Mouse (Mus musculus) ES-E14 (cell line): ENCODE results near the gene Pdzd8. TPM values are rescaled to one million over a fixed set of nuclear protein-coding genes. Genes with fewer than 3 reads are reported as not detected.

Source experiments
- DNase-seq: peaks from one replicate; pipeline ENCODE4 v3.0.0-alpha.2; 2013; ENCODE audit warnings: low read depth, low spot score
- H3K27ac ChIP-seq: 2 replicates; pipeline ENCODE4 v1.5.1; 2012; ENCODE audit warnings: low read depth, mild to moderate bottlenecking, low read length, moderate library complexity, mixed read lengths; ENCODE audit not compliant: poor library complexity, insufficient read depth, severe bottlenecking
- H3K36me3 ChIP-seq: 2 replicates; pipeline ENCODE4 v1.6.1; 2012; ENCODE audit warnings: mild to moderate bottlenecking, low read length, moderate library complexity, mixed read lengths; ENCODE audit not compliant: control insufficient read depth, poor library complexity, insufficient read depth, severe bottlenecking
- H3K4me1 ChIP-seq, 2 experiments: fragments of 150-350 bp in 1 of 2; sonication (generic) in 1 of 2; 2 replicates each; pipeline ENCODE4 v1.6.1; 2012; ENCODE audit warnings: low read length in 2 of 2, mild to moderate bottlenecking in 1 of 2, mixed read lengths in 1 of 2; ENCODE audit not compliant: control insufficient read depth in 2 of 2, insufficient read depth in 2 of 2, poor library complexity in 1 of 2
- H3K4me3 ChIP-seq, 2 experiments: fragments of 150-350 bp in 1 of 2; sonication (generic) in 1 of 2; 2 replicates each; pipeline ENCODE4 v1.5.1; 2012; ENCODE audit warnings: low read length in 2 of 2, low read depth in 1 of 2, mild to moderate bottlenecking in 1 of 2, mixed read lengths in 1 of 2; ENCODE audit not compliant: insufficient read depth in 1 of 2, poor library complexity in 1 of 2, severe bottlenecking in 1 of 2
- H3K9ac ChIP-seq: 2 replicates; pipeline ENCODE4 v1.6.1; 2012; ENCODE audit warnings: low read depth, mild to moderate bottlenecking, low read length, mixed read lengths; ENCODE audit not compliant: poor library complexity, insufficient read depth, severe bottlenecking
- H3K9me3 ChIP-seq: fragments of 150-350 bp; sonication (generic); 2 replicates; pipeline ENCODE4 v1.6.1; 2012; ENCODE audit warnings: low read depth, mild to moderate bottlenecking, low read length; ENCODE audit not compliant: control insufficient read depth, insufficient read depth
- CHD2 ChIP-seq: IDR thresholded peaks from 2 replicates; pipeline ENCODE4 v1.6.1; 2014; ENCODE audit warnings: mild to moderate bottlenecking, low read depth, low read length, inconsistent platforms
- HCFC1 ChIP-seq: IDR thresholded peaks from 2 replicates; pipeline ENCODE4 v1.6.1; 2012; ENCODE audit warnings: low read length, inconsistent platforms, borderline replicate concordance; ENCODE audit not compliant: insufficient read depth
- MAFK ChIP-seq: IDR thresholded peaks from 2 replicates; pipeline ENCODE4 v1.6.1; 2014; ENCODE audit warnings: mild to moderate bottlenecking, low read depth, low read length, inconsistent platforms; ENCODE audit not compliant: insufficient read depth
- ZC3H11A ChIP-seq: IDR thresholded peaks from 2 replicates; pipeline ENCODE4 v1.6.1; 2012; ENCODE audit warnings: low read depth, mild to moderate bottlenecking, inconsistent platforms, low read length, borderline replicate concordance
- ZNF384 ChIP-seq: IDR thresholded peaks from 2 replicates; pipeline ENCODE4 v1.6.1; 2012; ENCODE audit warnings: low read depth, low read length, inconsistent platforms
- in situ Hi-C, 2 experiments: fragments of 600-800 bp; cut with MboI; formaldehyde crosslinking; loops; one replicate each; pipeline ENCODE4 v1.15.1; 2025; ENCODE audit warnings: low sequenced_read_pairs in 2 of 2, inconsistent platforms in 1 of 2; ENCODE audit not compliant: unreplicated experiment in 2 of 2
- total RNA-seq: library from RNA; depleted of rRNA; stranded (reverse); fragments of 300-350 nt; gene quantifications from 2 replicates; pipeline ENCODE4 v1.2.3, GENCODE M21; 2012

Pdzd8 gene
- total RNA-seq, 1 experiment = 54.0 TPM

DNA sequence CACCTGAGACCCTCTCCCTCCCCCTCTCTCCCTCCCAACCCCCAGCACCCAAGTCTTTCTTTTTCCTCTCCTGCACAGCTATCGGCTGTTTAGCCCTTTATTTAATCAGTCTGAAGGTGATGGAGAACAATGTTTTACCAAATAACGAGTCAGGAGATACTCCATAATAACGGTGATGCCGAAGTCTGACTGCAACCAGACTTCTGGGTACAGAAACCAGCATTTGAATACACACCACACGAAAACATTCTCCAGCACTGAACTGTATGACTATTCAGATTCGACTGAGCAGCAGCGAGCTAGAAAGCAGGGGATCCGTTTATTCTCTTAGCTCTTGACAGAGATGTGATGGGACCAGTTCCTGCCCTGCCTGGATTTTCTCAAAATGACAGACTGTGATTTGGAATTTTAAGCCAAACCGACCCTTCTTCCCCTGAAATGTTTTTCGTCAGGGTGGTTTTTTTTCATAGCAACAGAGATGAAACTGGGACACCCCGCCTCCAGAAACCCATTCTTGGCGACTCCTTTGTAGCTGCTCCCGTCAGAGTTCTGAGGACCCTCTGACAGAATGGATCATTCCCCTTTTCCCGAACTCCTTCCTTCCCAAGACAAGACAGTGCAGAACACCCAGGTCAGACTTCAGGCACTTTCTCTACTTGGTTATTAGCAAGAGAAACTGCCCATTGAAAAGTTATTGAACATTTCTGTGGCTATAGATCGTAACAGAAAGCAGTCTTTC lies 5.7 kb upstream of the Pdzd8 start:
- Histone ChIP-seq H3K27ac (no peak overlapping the region), H3K4me1 (no peaks in the 10 kb centered on the region), H3K4me3 (no peak overlapping the region), H3K9ac (no peak overlapping the region), H3K36me3 (no peaks in the 10 kb centered on the region), H3K9me3 (no peaks in the 10 kb centered on the region)
- DNase-seq = no peak
- in situ Hi-C loops = no loop called here
- TF ChIP-seq ZNF384 (no peak), HCFC1 (no peak), CHD2 (no peak), MAFK (no peak), ZC3H11A (no peak)

- Histone ChIP-seq H3K4me3 (no peak overlapping the region), H3K27ac (no peak overlapping the region), H3K36me3 (no peaks in the 10 kb centered on the region), H3K9ac (no peak overlapping the region), H3K9me3 (no peaks in the 10 kb centered on the region), H3K4me1 (no peaks in the 10 kb centered on the region)
- in situ Hi-C loops = no loop called here
- no peak for TF ChIP-seq MAFK
- no peak for TF ChIP-seq ZC3H11A
- TF ChIP-seq HCFC1 = no peak
- TF ChIP-seq CHD2 = no peak
- no peak for TF ChIP-seq ZNF384
- no peak for DNase-seq
Measured at GRCm38 (mm10) chr19:59350273-59350903, 4.8 kb upstream of the Pdzd8 start.

DNA sequence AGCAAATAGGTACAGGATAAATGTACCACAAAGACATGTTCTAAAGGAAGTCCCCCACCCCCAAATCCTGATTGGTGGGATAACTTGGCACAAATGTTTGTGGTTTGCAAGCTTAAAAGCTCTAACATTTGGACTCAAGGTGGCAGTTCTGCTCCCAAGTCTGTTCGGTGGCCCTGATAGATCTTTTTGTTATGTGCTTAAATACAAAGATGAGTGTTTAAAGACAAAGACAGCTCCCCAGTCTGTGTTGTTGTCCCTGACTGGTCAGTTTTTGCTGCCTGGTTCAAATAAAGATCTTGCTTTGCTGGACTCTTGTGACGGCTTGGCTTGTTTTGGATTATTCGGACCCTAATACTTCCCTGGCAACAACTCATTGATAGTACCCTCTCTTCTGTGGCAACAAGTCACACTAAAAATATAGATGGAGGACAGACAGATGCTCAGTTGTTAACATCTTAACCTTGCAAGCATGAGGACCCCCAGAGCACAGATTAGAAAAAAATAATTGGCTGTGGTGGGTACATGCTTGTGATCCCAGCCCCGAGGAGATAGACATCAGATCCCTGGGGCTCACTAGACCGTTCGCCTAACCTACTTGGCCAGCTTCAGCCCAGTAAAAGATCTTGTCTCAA lies 3.9 kb upstream of the Pdzd8 start:
- H3K4me1 ChIP-seq = no peaks in the 10 kb centered on the region; a peak in 1 of 4 replicates
- H3K4me3 ChIP-seq = no peak overlapping the region
- no peaks in the 10 kb centered on the region for H3K9me3 ChIP-seq
- in situ Hi-C loops = no loop called here
- no peak overlapping the region for H3K27ac ChIP-seq
- H3K9ac ChIP-seq = no peak overlapping the region
- H3K36me3 ChIP-seq = no peaks in the 10 kb centered on the region
- DNase-seq = no peak
- TF ChIP-seq CHD2 = no peak
- TF ChIP-seq ZC3H11A = no peak
- no peak for TF ChIP-seq HCFC1
- TF ChIP-seq ZNF384 = no peak
- TF ChIP-seq MAFK = no peak

DNA sequence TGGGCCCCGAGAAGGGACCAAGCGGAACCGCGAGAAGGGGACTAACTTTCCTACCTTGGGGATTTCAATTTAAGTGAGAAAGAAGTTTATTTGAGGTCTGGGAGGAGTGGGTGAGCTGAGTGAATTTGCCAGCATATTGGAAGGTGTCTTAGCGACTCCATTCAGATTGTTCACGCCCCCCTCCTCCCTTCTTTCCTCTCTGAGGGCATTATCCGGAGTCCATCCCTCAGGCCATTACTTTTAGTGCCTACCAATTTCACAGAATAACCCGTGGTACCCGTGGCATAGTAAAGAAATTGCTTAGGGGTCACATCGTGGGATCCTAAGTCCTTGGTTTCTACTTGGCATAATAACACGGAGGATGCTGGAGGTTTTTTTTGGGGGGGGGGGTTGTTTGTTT lies 745 bp upstream of the Pdzd8 start:
- H3K9me3 ChIP-seq = no peaks in the 10 kb centered on the region
- peak overlapping the region; percentile 95 for H3K9ac ChIP-seq
- TF ChIP-seq CHD2 (no peak), MAFK (no peak), ZC3H11A (no peak), HCFC1 (no peak), ZNF384 (no peak)
- no peak overlapping the region for H3K27ac ChIP-seq
- peaks cover 2 to 4% of the 10 kb centered on the region in 2 experiments; a peak in 2 of 4 replicates for H3K4me1 ChIP-seq
- DNase-seq = peak; percentile 16
- in situ Hi-C loops = no loop called here
- H3K36me3 ChIP-seq = no peaks in the 10 kb centered on the region
- peak overlapping the region; percentile 80 to 94 for H3K4me3 ChIP-seq
